Mouse (Mus musculus) heart, embryonic 15.5 days (tissue): ENCODE data around the gene Tram2. TPM values are rescaled to one million over a fixed set of nuclear protein-coding genes. Genes with fewer than 3 reads are reported as not detected.

ENCODE experiments used
- ATAC-seq: fragments of 200-750 bp; cut with Nextera tagmentation; replicated peaks from 2 replicates; pipeline ENCODE4 v1.8.0; 2017; ENCODE audit warnings: low read depth, moderate TSS enrichment; ENCODE audit not compliant: insufficient number of reproducible peaks, insufficient read depth, low FRiP score
- H3K27ac ChIP-seq: fragments of 300-500 bp; sonication (generic); 2 replicates; pipeline ENCODE4 v1.5.1; 2015; ENCODE audit warnings: mild to moderate bottlenecking, inconsistent platforms
- H3K27me3 ChIP-seq: fragments of 300-500 bp; sonication (generic); 2 replicates; pipeline ENCODE4 v1.6.1; 2015; ENCODE audit warnings: inconsistent platforms
- H3K36me3 ChIP-seq: fragments of 300-500 bp; sonication (generic); 2 replicates; pipeline ENCODE4 v1.6.1; 2015; ENCODE audit warnings: mild to moderate bottlenecking, inconsistent platforms
- H3K4me1 ChIP-seq: fragments of 300-500 bp; sonication (generic); replicated peaks from 2 replicates; pipeline ENCODE4 v1.6.1; 2015; ENCODE audit warnings: inconsistent platforms
- H3K4me2 ChIP-seq: fragments of 300-500 bp; sonication (generic); 2 replicates; pipeline ENCODE4 v1.6.1; 2015; ENCODE audit warnings: inconsistent platforms, mild to moderate bottlenecking, moderate library complexity
- H3K4me3 ChIP-seq: fragments of 300-500 bp; sonication (generic); 2 replicates; pipeline ENCODE4 v1.5.1; 2015; ENCODE audit warnings: mild to moderate bottlenecking, inconsistent platforms
- H3K9ac ChIP-seq: fragments of 300-500 bp; sonication (generic); 2 replicates; pipeline ENCODE4 v1.6.1; 2015; ENCODE audit warnings: mild to moderate bottlenecking, inconsistent platforms
- H3K9me3 ChIP-seq: fragments of 300-500 bp; sonication (generic); replicated peaks from 2 replicates; pipeline ENCODE4 v1.6.1; 2016; ENCODE audit warnings: inconsistent platforms
- WGBS: fragments of 180-500 bp; shearing (Covaris S2); methylation state at CpG from one replicate; pipeline ENCODE4 v1.1.7; 2015; ENCODE audit warnings: mixed read lengths; 5-methylcytosine and 5-hydroxymethylcytosine counted together
- polyA plus RNA-seq: library from polyadenylated mRNA; unstranded; fragments of >200 nt; fragmentation: Nextera tagmentation; extraction: Ambion mirVana; gene quantifications from 2 replicates; pipeline ENCODE4 v1.2.1, GENCODE M21; 2015

Gene Tram2
- polyA plus RNA-seq, 1 experiment from 2014 or later: 3.4 TPM

DNA sequence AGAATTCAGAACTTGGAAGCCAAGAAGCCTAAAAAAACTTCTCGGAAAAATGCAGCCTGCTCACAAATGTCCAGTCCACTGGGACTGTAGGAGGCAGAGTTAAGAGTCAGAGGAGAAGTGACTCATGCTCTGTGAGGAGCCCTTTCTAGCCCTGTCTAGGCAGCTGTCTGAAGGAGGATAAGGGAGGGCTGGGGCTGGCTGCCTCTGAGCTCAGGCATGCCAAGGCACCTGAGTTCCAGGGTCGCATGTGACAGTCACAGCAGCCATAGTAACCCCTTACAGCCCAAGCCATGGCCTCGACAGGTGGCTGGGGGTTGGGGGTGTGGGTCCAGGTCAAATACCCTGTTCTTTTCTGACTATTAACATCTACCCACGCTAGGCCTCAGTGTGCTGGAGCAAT is 70.1 kb downstream of the Tram2 start:
- Histone ChIP-seq H3K4me3 (no peak overlapping the region), H3K36me3 (no peaks in the 10 kb centered on the region), H3K27me3 (no peaks in the 10 kb centered on the region), H3K27ac (peak overlapping the region; percentile 63), H3K9ac (no peak overlapping the region), H3K9me3 (no peaks in the 10 kb centered on the region), H3K4me1 (peaks cover 10% of the 10 kb centered on the region), H3K4me2 (no peak overlapping the region)
- 54% methylated on average over 4 of the region's 4 CpGs for WGBS
- ATAC-seq: peak; percentile 66

DNA sequence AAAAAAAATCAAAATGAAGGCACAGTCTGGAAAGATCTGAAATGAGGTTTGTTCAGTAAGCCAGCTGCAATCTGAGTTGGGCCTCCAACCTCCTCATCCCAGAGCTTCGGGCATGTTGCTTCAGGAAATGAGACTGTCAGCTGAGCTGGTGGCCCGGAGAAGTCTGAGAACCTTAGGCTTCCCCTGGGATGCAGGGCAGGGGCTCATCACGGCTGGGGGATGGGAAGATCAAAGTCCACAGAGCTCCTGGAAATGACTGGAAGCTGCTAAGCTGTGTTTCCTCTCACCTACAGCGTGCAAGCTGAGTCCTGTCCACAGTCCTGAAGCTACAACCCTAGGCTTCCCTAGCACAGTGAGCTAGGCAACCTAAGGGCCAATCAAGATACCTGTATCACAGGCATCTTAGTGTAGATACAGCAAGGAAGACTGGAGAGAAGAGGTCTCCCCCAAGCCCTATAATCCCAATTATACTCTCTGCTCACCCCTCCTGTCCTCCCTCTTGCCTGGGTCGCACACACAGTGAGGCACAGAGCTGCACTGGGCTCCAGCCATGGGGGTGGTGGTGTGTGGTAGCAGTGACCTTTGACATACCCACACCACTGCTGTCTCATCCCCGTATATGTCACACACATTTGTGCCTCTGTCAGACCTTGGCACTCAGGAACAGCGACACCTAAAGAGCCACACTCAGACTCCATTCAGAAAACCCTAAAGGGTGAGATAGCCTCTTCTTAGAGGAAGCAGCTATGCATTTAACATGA is 70.9 kb downstream of the Tram2 start:
- peaks cover 10% of the 10 kb centered on the region for H3K4me1 ChIP-seq
- H3K9ac ChIP-seq: no peak overlapping the region
- no peaks in the 10 kb centered on the region for H3K27me3 ChIP-seq
- peaks cover 3% of the 10 kb centered on the region; the same call in 1 of the 2 replicates for H3K36me3 ChIP-seq
- peak overlapping the region; percentile 63; the same call in 1 of the 2 replicates for H3K27ac ChIP-seq
- 55% methylated on average over 7 of the region's 7 CpGs for WGBS
- no peak overlapping the region for H3K4me2 ChIP-seq
- no peak overlapping the region for H3K4me3 ChIP-seq
- no peak for ATAC-seq
- H3K9me3 ChIP-seq: no peaks in the 10 kb centered on the region

DNA sequence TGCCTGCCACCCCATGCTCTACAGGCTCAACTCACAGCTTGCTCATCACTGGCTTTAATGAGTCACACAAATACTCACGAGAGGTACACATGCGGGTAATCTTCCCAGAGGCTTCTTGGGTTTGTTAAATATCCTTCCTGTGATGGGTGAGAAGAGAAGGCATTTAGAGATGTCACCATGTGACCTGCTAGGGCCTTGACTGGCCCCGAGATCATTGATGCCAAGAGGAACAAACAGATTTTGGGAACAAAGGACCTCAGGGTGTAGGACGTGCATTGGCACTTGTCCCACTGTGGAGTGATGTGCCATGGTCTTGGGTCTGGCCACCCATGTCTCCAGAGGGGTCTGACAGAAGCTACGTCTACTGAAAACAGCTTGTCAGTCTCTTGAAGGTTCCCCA is 72.3 kb downstream of the Tram2 start:
- H3K9ac ChIP-seq: no peak overlapping the region
- no peak overlapping the region for H3K4me2 ChIP-seq
- H3K4me3 ChIP-seq: no peak overlapping the region
- H3K27me3 ChIP-seq: no peaks in the 10 kb centered on the region
- H3K4me1 ChIP-seq: peaks cover 19% of the 10 kb centered on the region
- 87% methylated on average over 5 of the region's 5 CpGs for WGBS
- no peaks in the 10 kb centered on the region for H3K9me3 ChIP-seq
- no peak for ATAC-seq
- H3K36me3 ChIP-seq: peaks cover 5% of the 10 kb centered on the region; the same call in 1 of the 2 replicates
- no peak overlapping the region for H3K27ac ChIP-seq

DNA sequence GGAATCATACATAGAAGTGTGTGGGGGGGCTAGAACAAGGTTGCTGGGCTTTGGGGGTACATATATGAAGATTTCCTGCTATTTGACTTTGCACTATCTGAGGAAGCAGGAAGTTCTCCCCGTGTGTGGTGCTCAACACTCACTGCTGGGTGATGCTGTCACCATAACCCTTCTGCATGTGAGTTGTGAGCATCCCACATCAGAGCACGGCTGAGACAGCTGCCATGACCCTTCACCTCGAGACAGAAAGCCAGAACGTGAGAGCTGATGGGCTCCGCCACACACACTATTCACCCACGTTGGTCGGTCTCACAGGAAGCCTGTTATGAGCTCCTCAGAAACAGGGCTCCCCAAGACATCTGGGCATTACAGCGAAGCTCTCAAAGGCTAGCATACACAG is 74.4 kb downstream of the Tram2 start:
- H3K36me3 ChIP-seq: peaks cover 15% of the 10 kb centered on the region
- WGBS: 70% methylated on average over 8 of the region's 8 CpGs

DNA sequence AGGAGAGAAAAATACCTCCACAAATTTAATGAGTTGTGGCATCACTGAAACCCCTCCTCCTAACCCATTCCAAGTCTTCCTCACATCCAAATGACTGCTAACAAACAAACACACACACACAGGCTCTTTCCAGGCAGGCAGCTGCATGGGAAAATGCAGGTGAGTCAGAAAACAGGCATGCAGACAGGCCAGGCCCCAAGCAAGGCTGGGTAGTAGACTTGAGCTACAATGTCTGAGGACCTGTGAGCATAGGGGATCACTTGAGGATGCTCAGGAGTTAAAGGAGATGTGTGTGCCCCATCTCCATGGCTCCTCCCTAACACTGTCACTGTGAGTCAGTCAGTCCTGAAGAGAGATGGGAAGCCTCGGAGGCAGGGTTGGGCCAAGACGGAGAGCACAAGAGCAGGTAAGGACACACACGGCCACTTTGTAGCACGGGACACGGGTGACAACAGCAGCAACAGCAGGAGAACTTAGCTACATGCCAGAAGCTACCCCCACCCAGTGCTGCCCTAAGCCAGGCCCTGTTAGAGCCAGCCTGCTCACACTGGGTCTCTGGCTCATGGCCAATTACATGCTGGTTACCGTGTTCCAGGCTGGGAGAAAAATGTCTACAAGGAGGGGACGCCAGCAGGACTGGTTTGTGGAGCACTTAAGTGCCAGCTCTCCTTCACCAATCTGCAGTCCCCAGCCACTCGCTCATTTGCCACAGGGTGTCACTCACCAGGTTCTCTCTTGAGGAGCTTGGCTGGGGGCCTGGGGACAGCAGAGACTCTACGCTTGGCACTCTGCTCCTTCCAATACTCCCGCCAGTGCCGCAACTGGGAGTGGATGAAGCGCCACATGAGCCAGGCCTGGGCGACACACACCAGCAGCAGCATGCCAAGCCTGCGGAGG is 76.5 kb downstream of the Tram2 start:
- H3K27ac ChIP-seq: no peak overlapping the region
- H3K9ac ChIP-seq: no peak overlapping the region
- peak; percentile 50; the same call in 1 of the 2 replicates for ATAC-seq
- H3K4me2 ChIP-seq: no peak overlapping the region
- H3K27me3 ChIP-seq: no peaks in the 10 kb centered on the region
- no peak overlapping the region for H3K4me3 ChIP-seq
- WGBS: 70% methylated on average over 14 of the region's 14 CpGs
- peaks cover 15% of the 10 kb centered on the region for H3K4me1 ChIP-seq
- peaks cover 15% of the 10 kb centered on the region for H3K36me3 ChIP-seq
- H3K9me3 ChIP-seq: no peaks in the 10 kb centered on the region

More for the DNA sequence above, 74.4 kb downstream of the Tram2 start:
- Histone ChIP-seq H3K27ac (no peak overlapping the region), H3K27me3 (no peaks in the 10 kb centered on the region), H3K9me3 (no peaks in the 10 kb centered on the region), H3K9ac (no peak overlapping the region), H3K4me2 (no peak overlapping the region), H3K4me1 (peaks cover 12% of the 10 kb centered on the region), H3K4me3 (no peak overlapping the region)
- no peak for ATAC-seq

DNA sequence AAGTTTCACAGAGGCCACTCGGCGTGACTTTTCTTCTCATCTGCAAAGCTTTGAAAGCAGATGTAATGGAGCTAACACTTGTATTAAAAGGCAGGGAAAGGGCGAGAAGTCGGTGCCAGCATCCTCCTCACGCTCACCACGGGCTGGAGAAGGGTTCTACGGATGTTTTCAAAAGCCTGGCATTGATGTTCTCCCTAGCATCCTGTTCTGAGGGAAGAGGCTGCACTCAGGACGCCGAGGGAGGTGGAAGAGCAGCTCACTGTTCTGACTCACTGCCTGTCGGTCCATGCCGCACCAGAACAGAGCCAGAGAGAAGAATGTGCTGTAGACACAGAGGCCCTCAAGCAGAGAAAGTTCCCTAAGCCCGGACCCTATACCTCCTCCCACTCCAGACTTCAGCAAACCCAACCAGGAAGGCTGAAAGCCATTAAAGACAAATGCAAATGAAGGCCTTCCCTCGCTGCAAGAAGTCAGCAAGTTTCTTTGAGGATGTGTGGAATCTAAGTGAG is 81.1 kb downstream of the Tram2 start:
- ATAC-seq: no peak
- WGBS: 52% methylated on average over 13 of the region's 13 CpGs
- Histone ChIP-seq H3K27ac (no peak overlapping the region), H3K9ac (no peak overlapping the region), H3K27me3 (no peaks in the 10 kb centered on the region), H3K36me3 (peaks cover 10% of the 10 kb centered on the region; the same call in 1 of the 2 replicates), H3K4me1 (peaks cover 34% of the 10 kb centered on the region), H3K4me2 (no peak overlapping the region), H3K4me3 (no peak overlapping the region), H3K9me3 (no peaks in the 10 kb centered on the region)

DNA sequence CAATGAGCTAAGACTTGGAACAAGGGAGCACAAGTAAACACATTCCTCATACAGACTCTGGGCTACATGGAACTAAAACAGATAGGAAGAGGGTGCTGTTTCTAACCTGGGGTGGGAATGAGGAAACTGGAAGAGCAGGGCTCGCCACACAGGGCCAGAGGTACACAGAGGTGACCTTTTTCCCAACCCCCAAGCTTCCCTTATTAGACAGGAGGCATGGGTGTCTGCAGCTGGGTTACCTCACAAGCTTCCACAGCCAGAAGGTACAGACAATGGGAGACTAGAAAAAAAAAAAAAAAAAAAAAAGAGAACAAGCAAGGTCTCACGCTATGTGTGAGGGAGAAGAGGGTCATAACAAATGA is 81.7 kb downstream of the Tram2 start:
- H3K4me2 ChIP-seq: no peak overlapping the region
- H3K36me3 ChIP-seq: peaks cover 10% of the 10 kb centered on the region; the same call in 1 of the 2 replicates
- no peaks in the 10 kb centered on the region for H3K27me3 ChIP-seq
- no peaks in the 10 kb centered on the region for H3K9me3 ChIP-seq
- H3K4me3 ChIP-seq: no peak overlapping the region
- no peak overlapping the region for H3K9ac ChIP-seq
- H3K4me1 ChIP-seq: peaks cover 27% of the 10 kb centered on the region
- no peak for ATAC-seq
- no peak overlapping the region for H3K27ac ChIP-seq
- WGBS: 70% methylated on average over 2 of the region's 2 CpGs

DNA sequence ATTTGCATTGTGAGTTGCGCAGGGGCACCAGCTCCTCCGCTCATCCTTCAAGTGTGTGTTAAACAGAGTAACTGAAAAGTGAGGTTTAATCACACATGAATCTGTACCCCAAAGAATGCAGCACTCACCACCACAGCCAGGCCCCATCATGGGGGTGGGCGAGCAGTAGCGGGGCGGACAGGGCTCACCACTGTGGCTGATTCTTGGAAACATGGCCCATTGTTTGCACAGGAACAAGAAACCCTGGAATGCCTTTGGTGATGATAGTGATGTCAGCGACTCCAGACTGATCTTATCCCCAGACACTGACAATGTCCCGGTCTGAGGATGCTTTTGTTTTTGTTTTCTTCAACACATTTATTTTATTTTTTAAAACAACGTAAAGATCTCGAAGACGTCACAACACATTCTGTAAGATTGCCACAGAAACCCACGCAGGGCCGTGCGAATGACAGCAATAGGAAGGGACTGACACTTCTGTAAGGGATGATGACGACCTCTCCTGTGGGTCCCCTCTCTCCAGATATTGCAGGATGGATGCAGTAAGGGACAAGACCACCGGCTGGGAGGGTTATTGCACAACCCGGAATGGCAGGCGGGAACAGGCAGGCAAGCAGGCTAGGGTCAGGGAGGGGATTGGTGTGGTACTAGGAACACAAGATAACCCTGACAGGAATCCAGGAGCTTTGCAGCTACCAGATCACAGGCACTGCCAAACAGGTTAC is 82.3 kb downstream of the Tram2 start:
- no peak overlapping the region for H3K9ac ChIP-seq
- no peaks in the 10 kb centered on the region for H3K27me3 ChIP-seq
- no peak overlapping the region for H3K27ac ChIP-seq
- WGBS: 41% methylated on average over 17 of the region's 17 CpGs
- no peaks in the 10 kb centered on the region for H3K9me3 ChIP-seq
- H3K4me3 ChIP-seq: no peak overlapping the region
- ATAC-seq: no peak
- no peak overlapping the region for H3K4me2 ChIP-seq
- H3K4me1 ChIP-seq: peaks cover 26% of the 10 kb centered on the region
- peaks cover 10% of the 10 kb centered on the region; the same call in 1 of the 2 replicates for H3K36me3 ChIP-seq

DNA sequence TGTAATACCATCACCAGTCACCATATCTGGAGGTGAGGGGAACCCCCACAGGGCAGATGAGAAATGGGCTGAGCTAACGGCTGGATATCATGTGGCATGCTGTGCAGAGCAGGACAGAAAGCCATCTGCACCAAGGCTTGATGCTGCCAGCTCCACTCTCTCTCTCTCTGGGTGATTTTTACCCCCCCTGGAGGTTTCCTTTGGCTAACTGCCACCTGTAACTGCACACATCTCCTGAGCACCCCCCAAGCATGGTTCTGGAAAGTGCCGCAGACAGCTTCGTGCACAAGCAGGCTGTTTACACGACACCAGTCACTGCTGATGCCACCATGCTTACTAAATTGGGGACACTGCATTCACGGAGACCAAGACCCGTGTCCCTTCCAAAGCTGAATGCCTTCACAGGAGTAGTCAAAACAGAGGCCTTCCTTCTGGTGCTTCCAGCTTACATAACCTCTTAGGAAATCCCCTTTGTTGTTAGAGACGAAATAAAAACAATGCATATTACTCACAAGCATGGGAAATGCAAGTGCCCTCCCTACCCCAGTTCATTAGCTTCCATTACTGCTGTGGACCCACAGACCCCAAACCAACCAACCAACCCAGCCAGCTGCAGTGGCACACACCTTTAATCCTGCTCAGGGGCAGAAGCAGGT is 83.6 kb downstream of the Tram2 start:
- Histone ChIP-seq H3K9me3 (no peaks in the 10 kb centered on the region), H3K4me3 (no peak overlapping the region), H3K27me3 (no peaks in the 10 kb centered on the region), H3K9ac (no peak overlapping the region), H3K4me1 (peaks cover 26% of the 10 kb centered on the region), H3K36me3 (peaks cover 7% of the 10 kb centered on the region; the same call in 1 of the 2 replicates), H3K4me2 (no peak overlapping the region), H3K27ac (peak overlapping the region; percentile 29)
- WGBS: 31% methylated on average over 7 of the region's 7 CpGs
- ATAC-seq: peak; percentile 58

DNA sequence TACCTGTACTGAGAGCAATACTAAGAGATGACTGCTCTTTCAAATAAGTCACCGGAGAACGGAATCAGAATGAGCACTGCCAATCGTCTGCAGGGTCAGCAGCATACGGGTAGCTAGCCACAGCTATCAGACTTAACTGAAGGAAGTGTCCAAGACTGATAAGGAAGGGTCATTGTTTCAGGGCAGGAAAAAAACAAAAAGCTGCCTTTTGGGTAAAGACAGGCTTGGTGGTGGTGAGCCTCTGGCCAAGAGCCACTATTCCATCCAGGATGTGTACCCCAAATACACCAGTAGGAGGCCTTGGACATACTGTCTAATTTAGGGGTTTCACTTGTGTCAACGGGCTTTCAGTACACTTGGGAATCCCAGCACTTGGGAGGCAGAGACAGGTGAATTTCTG is 84.7 kb downstream of the Tram2 start:
- peaks cover 26% of the 10 kb centered on the region for H3K4me1 ChIP-seq
- ATAC-seq: no peak
- H3K9me3 ChIP-seq: no peaks in the 10 kb centered on the region
- whole genome bisulfite sequencing: 63% methylated on average over 5 of the region's 5 CpGs
- no peak overlapping the region for H3K4me2 ChIP-seq
- no peak overlapping the region for H3K9ac ChIP-seq
- H3K27ac ChIP-seq: no peak overlapping the region
- no peak overlapping the region for H3K4me3 ChIP-seq
- no peaks in the 10 kb centered on the region for H3K27me3 ChIP-seq
- no peaks in the 10 kb centered on the region for H3K36me3 ChIP-seq
